Mouse (Mus musculus) stomach, embryonic 14.5 days (tissue): Measurements from ENCODE around the gene Ccdc28b. TPM values are rescaled to one million over a fixed set of nuclear protein-coding genes. Genes with fewer than 3 reads are reported as not detected.

ENCODE experiments used
- ATAC-seq: fragments of 200-750 bp; cut with Nextera tagmentation; 2 replicates; pipeline ENCODE4 v1.8.0; 2017; ENCODE audit warnings: low read depth, moderate TSS enrichment; ENCODE audit not compliant: insufficient number of reproducible peaks, insufficient read depth, low FRiP score
- H3K27ac ChIP-seq: fragments of 300-500 bp; sonication (generic); 2 replicates; pipeline ENCODE4 v1.5.1; 2014; ENCODE audit warnings: mild to moderate bottlenecking, low read length, moderate library complexity, mixed read lengths
- H3K27me3 ChIP-seq: fragments of 300-500 bp; sonication (generic); 2 replicates; pipeline ENCODE4 v1.6.1; 2014; ENCODE audit warnings: low read length, control low read depth, mixed read lengths; ENCODE audit not compliant: control insufficient read depth, insufficient read depth
- H3K36me3 ChIP-seq: fragments of 300-500 bp; sonication (generic); 2 replicates; pipeline ENCODE4 v1.6.1; 2014; ENCODE audit warnings: mild to moderate bottlenecking, control low read depth, low read length, moderate library complexity, mixed read lengths; ENCODE audit not compliant: control insufficient read depth, insufficient read depth
- H3K4me1 ChIP-seq: fragments of 300-500 bp; sonication (generic); 2 replicates; pipeline ENCODE4 v1.6.1; 2014; ENCODE audit warnings: low read length, control low read depth, mixed read lengths; ENCODE audit not compliant: control insufficient read depth, insufficient read depth
- H3K4me2 ChIP-seq: fragments of 300-500 bp; sonication (generic); replicated peaks from 2 replicates; pipeline ENCODE4 v1.6.1; 2014; ENCODE audit warnings: low read depth, low read length, control low read depth
- H3K4me3 ChIP-seq: fragments of 300-500 bp; sonication (generic); 2 replicates; pipeline ENCODE4 v1.5.1; 2014; ENCODE audit warnings: low read depth, low read length, control low read depth
- H3K9ac ChIP-seq: fragments of 300-500 bp; sonication (generic); replicated peaks from 2 replicates; pipeline ENCODE4 v1.6.1; 2014; ENCODE audit warnings: low read depth, mild to moderate bottlenecking, control low read depth, low read length, moderate library complexity, mixed read lengths
- H3K9me3 ChIP-seq: fragments of 300-500 bp; sonication (generic); 2 replicates; pipeline ENCODE4 v1.6.1; 2016; ENCODE audit warnings: low read depth, low read length, control low read depth; ENCODE audit not compliant: control insufficient read depth
- WGBS: fragments of 180-500 bp; shearing (Covaris S2); extraction: QIAGEN DNeasy Blood & Tissue Kit; methylation state at CpG from one replicate; pipeline ENCODE4 v1.1.7; 2014; 5-methylcytosine and 5-hydroxymethylcytosine counted together
- polyA plus RNA-seq: library from polyadenylated mRNA; unstranded; fragments of >200 nt; fragmentation: Nextera tagmentation; extraction: Ambion mirVana; gene quantifications from 2 replicates; pipeline ENCODE4 v1.2.1, GENCODE M21; 2014

Ccdc28b gene
- polyA plus RNA-seq, 1 experiment from 2014 or later, result 52.9 TPM

DNA sequence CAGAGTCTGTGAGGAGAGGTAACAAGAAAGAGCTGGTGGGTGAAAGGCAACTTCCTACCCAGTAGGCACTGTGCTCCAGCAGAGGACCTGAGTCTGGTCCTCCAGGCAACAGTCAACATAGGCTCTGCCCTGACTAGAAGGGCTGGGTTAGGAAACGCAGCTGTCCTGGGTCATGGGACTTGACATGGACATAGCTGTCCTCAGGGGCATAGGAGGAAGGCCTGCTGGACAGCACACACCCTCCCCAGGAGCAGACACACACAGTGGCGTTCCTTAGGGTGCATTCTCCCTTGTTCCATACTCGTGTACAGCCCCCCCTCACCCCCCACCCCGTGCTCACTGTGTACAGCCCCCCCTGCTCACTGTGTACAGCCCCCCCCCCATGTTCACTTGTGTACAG is 13.3 kb downstream of the Ccdc28b start:
- H3K4me3 ChIP-seq, result no peak overlapping the region
- H3K27ac ChIP-seq, result no peak overlapping the region
- no peak overlapping the region for H3K4me2 ChIP-seq
- 61% methylated on average over 4 of the region's 4 CpGs for WGBS
- no peak overlapping the region for H3K9ac ChIP-seq
- no peak for ATAC-seq
- H3K27me3 ChIP-seq, result no peaks in the 10 kb centered on the region
- H3K36me3 ChIP-seq, result peaks cover 21% of the 10 kb centered on the region
- H3K9me3 ChIP-seq, result no peaks in the 10 kb centered on the region
- H3K4me1 ChIP-seq, result no peaks in the 10 kb centered on the region

GRCm38 (mm10) chr4:129610026-129610425 is 13.7 kb downstream of the Ccdc28b start:
- ATAC-seq, result no peak
- Histone ChIP-seq H3K27ac (no peak overlapping the region), H3K27me3 (no peaks in the 10 kb centered on the region), H3K9ac (no peak overlapping the region), H3K4me2 (no peak overlapping the region), H3K9me3 (no peaks in the 10 kb centered on the region), H3K4me1 (no peaks in the 10 kb centered on the region), H3K36me3 (peaks cover 24% of the 10 kb centered on the region), H3K4me3 (no peak overlapping the region)
- 64% methylated on average over 4 of the region's 4 CpGs for WGBS

DNA sequence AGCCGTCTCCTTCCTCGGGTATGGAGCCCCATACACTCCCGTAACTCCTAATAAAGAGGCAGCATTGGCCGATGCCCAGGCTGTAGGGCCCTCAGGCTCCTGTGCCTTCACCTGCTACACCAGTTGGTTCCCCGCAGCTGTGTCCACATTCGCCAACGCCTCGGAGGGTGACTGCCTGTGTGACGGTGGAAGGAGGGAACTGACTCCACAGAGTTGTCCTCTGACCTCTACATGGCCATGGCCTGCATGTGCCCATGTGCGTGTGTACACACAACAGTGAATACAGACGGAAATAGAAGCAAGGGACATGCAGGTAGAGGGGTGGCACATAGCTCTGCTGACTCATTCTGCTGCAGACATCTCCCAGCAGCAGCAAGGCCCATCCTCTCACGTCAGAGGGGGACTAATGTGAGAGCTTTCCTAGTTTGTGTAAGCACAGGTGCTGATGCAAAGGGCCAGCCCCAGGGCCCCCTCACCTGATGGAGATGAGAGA is 14.6 kb downstream of the Ccdc28b start:
- 81% methylated on average over 12 of the region's 12 CpGs for WGBS
- peaks cover 31% of the 10 kb centered on the region for H3K36me3 ChIP-seq
- H3K27ac ChIP-seq, result no peak overlapping the region
- H3K4me1 ChIP-seq, result no peaks in the 10 kb centered on the region
- H3K27me3 ChIP-seq, result no peaks in the 10 kb centered on the region
- no peak overlapping the region for H3K4me3 ChIP-seq
- H3K4me2 ChIP-seq, result no peak overlapping the region
- H3K9ac ChIP-seq, result no peak overlapping the region
- no peak for ATAC-seq
- no peaks in the 10 kb centered on the region for H3K9me3 ChIP-seq

GRCm38 (mm10) chr4:129608426-129609025 is 15.2 kb downstream of the Ccdc28b start:
- ATAC-seq, result peak; percentile 81
- H3K4me3 ChIP-seq, result no peak overlapping the region
- H3K9ac ChIP-seq, result no peak overlapping the region
- H3K4me1 ChIP-seq, result no peaks in the 10 kb centered on the region
- peaks cover 38% of the 10 kb centered on the region for H3K36me3 ChIP-seq
- no peaks in the 10 kb centered on the region for H3K27me3 ChIP-seq
- no peak overlapping the region for H3K27ac ChIP-seq
- no peak overlapping the region for H3K4me2 ChIP-seq
- no peaks in the 10 kb centered on the region for H3K9me3 ChIP-seq
- 33% methylated on average over 7 of the region's 7 CpGs for WGBS

DNA sequence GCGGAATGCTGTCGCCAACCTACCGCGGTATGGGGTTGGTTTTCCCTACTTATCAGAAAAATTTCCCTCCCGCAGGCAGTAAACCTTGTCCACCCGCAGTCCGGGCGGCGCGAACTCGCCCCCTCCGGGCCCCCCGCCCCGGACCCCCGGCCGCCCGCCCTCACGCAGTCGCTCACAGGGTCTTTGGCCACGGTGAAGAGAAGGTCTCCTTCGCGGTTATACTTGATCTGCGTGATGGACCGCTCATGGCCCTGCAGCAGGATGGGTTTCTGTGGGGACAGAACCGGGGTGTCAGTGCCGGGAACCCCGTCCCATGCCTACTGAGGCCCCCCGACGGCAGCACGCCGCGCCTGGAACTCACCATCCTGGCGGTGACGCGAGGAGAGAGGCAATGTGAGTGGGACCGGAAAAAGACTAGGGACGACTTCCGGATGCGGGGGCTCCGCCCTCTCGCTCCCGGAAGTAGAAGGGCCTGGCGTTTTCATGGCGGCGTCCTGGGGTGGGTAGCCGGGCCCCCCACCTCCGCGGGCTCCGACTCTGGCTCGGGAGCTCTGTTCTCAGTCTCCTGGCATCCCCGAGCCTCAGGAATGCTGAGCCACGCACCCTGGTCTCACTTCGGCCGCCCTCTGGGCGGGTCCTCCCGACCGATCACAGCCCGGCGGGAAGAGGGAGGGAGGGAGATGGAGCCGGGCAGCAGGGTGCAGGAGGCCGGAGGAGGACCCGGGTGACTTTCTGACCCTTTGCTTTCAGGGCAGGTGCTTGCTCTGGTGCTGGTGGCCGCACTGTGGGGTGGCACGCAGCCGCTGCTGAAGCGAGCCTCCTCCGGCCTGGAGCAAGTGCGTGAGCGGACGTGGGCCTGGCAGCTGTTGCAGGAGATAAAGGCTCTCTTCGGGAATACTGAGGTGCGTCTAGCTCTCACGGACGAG is 23.3 kb downstream of the Ccdc28b start, which contains the start of the genes Eif3i and Tmem234:
Gene Eif3i, minus strand, starts transcription at position 416 of the 926 bp plus-strand sequence.
Gene Tmem234, plus strand, starts transcription at position 436 of the 926 bp plus-strand sequence.
- Histone ChIP-seq H3K27me3 (no peaks in the 10 kb centered on the region), H3K36me3 (peaks cover 39% of the 10 kb centered on the region), H3K4me3 (peak within 1 kb of the TSS; percentile 100), H3K27ac (peak within 1 kb of the TSS; percentile 44; the same call in 1 of the 2 replicates), H3K9me3 (no peaks in the 10 kb centered on the region), H3K9ac (peak within 1 kb of the TSS; percentile 90), H3K4me1 (peaks cover 11% of the 10 kb centered on the region; the same call in 1 of the 2 replicates), H3K4me2 (peak within 1 kb of the TSS; percentile 89)
- peak; percentile 90 for ATAC-seq
- under 1% methylated on average over 73 of the region's 74 CpGs for WGBS

- ATAC-seq, result no peak
- 77% methylated on average over 4 of the region's 4 CpGs for WGBS
- H3K9me3 ChIP-seq, result no peaks in the 10 kb centered on the region
- H3K4me3 ChIP-seq, result no peak overlapping the region
- H3K27me3 ChIP-seq, result no peaks in the 10 kb centered on the region
- no peak overlapping the region for H3K27ac ChIP-seq
- peaks cover 27% of the 10 kb centered on the region for H3K36me3 ChIP-seq
- no peak overlapping the region for H3K4me2 ChIP-seq
- H3K9ac ChIP-seq, result no peak overlapping the region
- 0 out of 2 replicates have a peak, but pooled peaks cover 5% of the 10 kb centered on the region for H3K4me1 ChIP-seq
These were observed 34.9 kb downstream of the Ccdc28b start for GRCm38 (mm10) chr4:129588865-129589264.

GRCm38 (mm10) chr4:129586943-129587342 is 36.8 kb downstream of the Ccdc28b start:
- Histone ChIP-seq H3K27me3 (no peaks in the 10 kb centered on the region), H3K27ac (no peak overlapping the region), H3K36me3 (peaks cover 9% of the 10 kb centered on the region), H3K4me2 (no peak overlapping the region), H3K4me3 (no peak overlapping the region), H3K9ac (no peak overlapping the region), H3K4me1 (0 out of 2 replicates have a peak, but pooled peaks cover 5% of the 10 kb centered on the region), H3K9me3 (no peaks in the 10 kb centered on the region)
- WGBS, result 41% methylated on average over 1 of the region's 1 CpGs
- no peak for ATAC-seq

GRCm38 (mm10) chr4:129585773-129586172 is 38.0 kb downstream of the Ccdc28b start:
- WGBS, result 77% methylated on average over 9 of the region's 9 CpGs
- ATAC-seq, result no peak
- Histone ChIP-seq H3K9ac (no peak overlapping the region), H3K27me3 (no peaks in the 10 kb centered on the region), H3K36me3 (no peaks in the 10 kb centered on the region), H3K4me3 (no peak overlapping the region), H3K4me2 (no peak overlapping the region; the same call in 1 of the 2 replicates), H3K27ac (no peak overlapping the region), H3K9me3 (no peaks in the 10 kb centered on the region), H3K4me1 (0 out of 2 replicates have a peak, but pooled peaks cover 5% of the 10 kb centered on the region)
